Mouse (Mus musculus) cerebellum, adult 2 months (tissue): ENCODE data around the gene Srm. TPM values are rescaled to one million over a fixed set of nuclear protein-coding genes. Genes with fewer than 3 reads are reported as not detected.

ENCODE experiments used
- DNase-seq, 2 experiments: peaks; one replicate each; pipeline ENCODE4 v3.0.0; 2021
- H3K27ac ChIP-seq: fragments of 200-500 bp; 2 replicates; pipeline ENCODE4 v1.5.1; 2012; ENCODE audit warnings: low read length, control low read depth, inconsistent platforms; ENCODE audit not compliant: insufficient read depth
- H3K27me3 ChIP-seq: fragments of 200-500 bp; 2 replicates; pipeline ENCODE4 v1.6.1; 2012; ENCODE audit warnings: inconsistent platforms, mild to moderate bottlenecking, low read length, moderate library complexity; ENCODE audit not compliant: control insufficient read depth, insufficient read depth
- H3K4me1 ChIP-seq: fragments of 200-500 bp; 2 replicates; pipeline ENCODE4 v1.6.1; 2011; ENCODE audit warnings: low read length; ENCODE audit not compliant: control insufficient read depth, insufficient read depth
- H3K4me3 ChIP-seq: fragments of 200-500 bp; replicated peaks from 2 replicates; pipeline ENCODE3; 2011; ENCODE audit warnings: mild to moderate bottlenecking, low read depth, low read length, control low read depth; ENCODE audit not compliant: insufficient read depth
- CTCF ChIP-seq: fragments of 200-500 bp; IDR thresholded peaks from 2 replicates; pipeline ENCODE4 v1.5.1; 2011; ENCODE audit warnings: low read depth, mild to moderate bottlenecking, control low read depth, low read length, moderate library complexity, borderline replicate concordance; ENCODE audit not compliant: insufficient read depth
- POLR2A ChIP-seq: fragments of 200-500 bp; IDR thresholded peaks from 2 replicates; pipeline ENCODE4 v1.6.1; 2011; ENCODE audit warnings: low read length, control low read depth, borderline replicate concordance; ENCODE audit not compliant: insufficient read depth
- WGBS: fragments of 180-500 bp; shearing (Covaris S2); methylation state at CpG from one replicate; pipeline ENCODE4 v1.1.7; 2018; 5-methylcytosine and 5-hydroxymethylcytosine counted together
- polyA plus RNA-seq: library from polyadenylated mRNA; depleted of rRNA; stranded (reverse); fragments of >200 nt; gene quantifications from 2 replicates; pipeline ENCODE4 v1.2.3, GENCODE M21; 2012

Srm gene
- polyA plus RNA-seq, 1 experiment, result 75.8 TPM

DNA sequence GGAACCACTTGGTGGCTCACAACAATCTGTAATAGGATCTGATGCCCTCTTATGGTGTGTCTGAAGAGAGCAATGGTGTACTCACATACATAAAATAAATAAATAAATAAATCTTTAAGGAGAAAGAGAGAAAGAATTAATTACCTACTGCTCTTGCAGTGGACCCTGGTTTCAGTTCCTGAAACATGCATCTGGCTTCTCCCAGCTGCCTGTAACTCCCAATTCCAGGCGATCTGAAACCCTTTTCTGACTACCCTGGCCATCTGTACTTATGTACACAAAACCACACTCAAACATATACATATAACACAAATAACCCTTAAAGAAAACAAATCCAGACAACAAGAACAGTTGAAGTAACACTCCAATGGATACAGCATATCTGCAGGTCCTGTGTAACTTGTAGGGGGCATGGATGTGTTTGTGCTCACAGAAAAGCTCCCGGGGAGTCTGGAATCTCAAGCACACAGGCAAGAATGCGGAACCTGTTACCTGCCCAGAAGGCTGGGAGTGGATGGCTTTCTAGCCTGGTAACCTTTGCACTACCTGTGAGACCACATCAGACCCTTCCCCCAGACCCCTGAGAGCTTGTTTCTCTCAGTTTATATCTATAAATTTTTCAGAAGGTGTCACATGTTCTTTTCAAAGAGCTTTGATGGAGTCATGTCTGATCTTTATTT is 40.9 kb downstream of the Srm start:
- H3K27ac ChIP-seq, result no peak overlapping the region
- H3K4me3 ChIP-seq, result no peak overlapping the region
- no peaks in the 10 kb centered on the region for H3K4me1 ChIP-seq
- TF ChIP-seq POLR2A (no peak), CTCF (no peak)
- no peaks in the 10 kb centered on the region for H3K27me3 ChIP-seq
- DNase-seq, result no peak
- WGBS, result 84% methylated on average over 3 of the region's 3 CpGs

DNA sequence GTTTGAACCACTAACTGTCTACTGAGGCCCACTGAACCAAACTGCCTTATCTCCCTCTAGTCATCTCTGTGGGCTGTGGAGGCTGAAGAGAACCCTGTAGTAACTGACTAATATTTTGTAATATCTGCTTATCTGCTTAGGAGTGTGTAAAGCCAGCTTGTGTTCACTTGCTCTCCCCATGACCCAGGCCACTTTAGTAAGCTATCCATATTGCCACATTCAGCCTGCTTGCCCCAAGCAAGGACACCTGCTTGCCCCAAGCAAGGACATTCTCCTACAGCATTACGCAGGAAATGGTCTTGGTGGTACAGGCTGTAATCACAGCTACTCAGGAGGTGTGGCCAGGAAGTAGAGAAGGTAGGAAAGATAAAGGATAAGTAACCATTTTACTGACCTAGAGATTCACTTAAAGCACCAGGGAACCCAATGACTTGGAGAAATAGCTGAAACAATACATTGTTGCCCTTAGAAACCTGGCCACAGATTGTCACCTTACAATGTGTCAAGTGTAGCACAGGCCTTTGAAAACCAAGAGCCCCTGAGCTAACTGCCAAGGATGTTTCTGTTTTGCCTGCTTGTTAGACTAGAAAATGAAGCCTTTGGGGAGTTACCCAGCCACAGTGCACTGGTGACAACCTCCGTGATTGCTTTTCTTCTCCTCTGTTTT is 42.2 kb downstream of the Srm start:
- TF ChIP-seq CTCF (no peak), POLR2A (no peak)
- no peak overlapping the region for H3K27ac ChIP-seq
- DNase-seq, result no peak
- H3K4me3 ChIP-seq, result no peak overlapping the region
- H3K27me3 ChIP-seq, result no peaks in the 10 kb centered on the region
- no peaks in the 10 kb centered on the region for H3K4me1 ChIP-seq
- 68% methylated on average over 2 of the region's 2 CpGs for WGBS

DNA sequence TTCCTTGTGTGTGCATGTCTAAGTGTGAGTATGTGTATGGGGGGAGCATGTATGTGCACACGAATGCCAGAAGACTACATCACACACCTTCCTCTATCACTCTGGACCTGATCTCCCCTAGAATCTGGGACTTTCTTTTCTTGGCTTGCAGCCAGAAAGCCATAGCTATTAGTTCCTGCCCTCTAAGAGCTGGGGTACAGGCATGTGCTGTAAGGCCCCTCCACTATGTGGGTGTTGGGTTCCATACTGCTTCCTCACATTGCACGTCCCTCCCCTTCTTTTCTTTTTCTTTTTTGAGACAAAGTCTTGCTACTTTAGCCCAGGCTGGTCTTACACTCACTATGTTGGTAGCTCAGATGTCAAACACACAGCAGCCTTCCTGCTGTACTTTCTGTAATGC is 44.0 kb downstream of the Srm start:
- Histone ChIP-seq H3K27ac (no peak overlapping the region), H3K4me3 (no peak overlapping the region), H3K4me1 (no peaks in the 10 kb centered on the region), H3K27me3 (no peaks in the 10 kb centered on the region)
- WGBS, result 82% methylated on average over 2 of the region's 2 CpGs
- no peak for TF ChIP-seq POLR2A
- no peak for TF ChIP-seq CTCF
- no peak for DNase-seq

DNA sequence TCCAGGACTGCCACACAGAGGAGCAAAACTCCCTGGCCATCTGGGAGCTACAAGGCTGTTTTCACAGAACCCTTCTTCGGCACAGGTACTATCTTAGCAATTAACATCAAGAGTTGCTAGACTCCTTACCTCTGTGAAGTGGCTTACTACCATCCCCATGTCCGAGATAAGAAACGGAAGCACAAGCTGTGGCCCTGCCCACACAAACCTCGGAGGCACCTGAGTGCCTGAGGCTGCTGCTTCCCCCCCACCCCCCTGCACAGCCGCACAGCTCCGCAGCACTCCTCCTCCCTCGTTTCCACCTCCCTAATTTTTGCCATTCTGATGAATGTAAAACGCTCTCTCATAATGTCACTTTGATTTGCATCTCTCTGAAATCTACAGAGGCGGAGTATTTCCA is 47.0 kb downstream of the Srm start:
- Histone ChIP-seq H3K27me3 (no peaks in the 10 kb centered on the region), H3K4me1 (no peaks in the 10 kb centered on the region), H3K4me3 (no peak overlapping the region), H3K27ac (no peak overlapping the region)
- no peak for TF ChIP-seq POLR2A
- TF ChIP-seq CTCF, result no peak
- DNase-seq, result no peak
- WGBS, result 61% methylated on average over 9 of the region's 9 CpGs

DNA sequence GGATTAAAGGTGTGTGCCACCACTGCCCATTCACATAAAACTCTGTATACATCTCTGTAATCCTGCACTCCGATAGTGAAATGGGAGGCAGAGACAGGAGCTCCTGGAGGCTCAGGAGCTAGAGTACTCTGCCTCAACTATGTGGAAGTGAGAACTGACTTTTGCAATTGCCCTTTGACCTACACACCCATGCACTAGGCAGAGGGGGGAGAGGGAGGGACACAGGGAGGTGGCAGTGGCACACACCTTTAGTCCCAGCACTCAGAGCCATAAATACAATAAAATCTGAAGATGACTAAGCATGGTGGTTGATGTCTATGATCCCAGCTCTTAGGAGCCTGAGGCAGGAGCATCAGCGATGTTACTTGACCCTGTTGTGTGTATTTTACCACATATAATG is 48.2 kb downstream of the Srm start:
- H3K27ac ChIP-seq, result no peak overlapping the region
- H3K27me3 ChIP-seq, result no peaks in the 10 kb centered on the region
- H3K4me3 ChIP-seq, result no peak overlapping the region
- WGBS, result 86% methylated on average over 2 of the region's 2 CpGs
- DNase-seq, result no peak
- no peaks in the 10 kb centered on the region; the same call in 1 of the 2 replicates for H3K4me1 ChIP-seq
- TF ChIP-seq POLR2A (no peak), CTCF (no peak)

DNA sequence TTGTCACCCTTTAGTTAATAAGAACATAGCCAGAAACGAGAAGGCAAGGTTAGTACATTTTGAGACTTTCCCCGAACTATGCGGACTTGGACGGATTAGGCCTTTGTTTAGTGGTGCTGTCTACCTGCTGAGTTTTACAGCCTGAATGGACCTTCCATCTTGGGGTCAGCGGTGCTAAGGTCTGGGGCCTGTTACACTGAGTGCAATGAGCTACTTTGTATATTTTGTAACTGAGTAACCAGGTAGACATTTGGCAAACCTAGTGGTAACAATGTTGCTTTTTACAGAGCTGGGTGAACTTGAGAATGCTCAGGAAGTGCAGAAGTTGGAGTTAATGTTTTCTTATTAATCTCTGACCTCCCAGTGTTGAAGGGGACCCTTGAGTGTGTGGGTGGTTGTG is 49.8 kb downstream of the Srm start:
- Histone ChIP-seq H3K27me3 (no peaks in the 10 kb centered on the region), H3K27ac (no peak overlapping the region), H3K4me1 (no peaks in the 10 kb centered on the region; the same call in 1 of the 2 replicates), H3K4me3 (no peak overlapping the region)
- DNase-seq, result no peak
- TF ChIP-seq CTCF (no peak), POLR2A (no peak)
- WGBS, result 84% methylated on average over 5 of the region's 5 CpGs

DNA sequence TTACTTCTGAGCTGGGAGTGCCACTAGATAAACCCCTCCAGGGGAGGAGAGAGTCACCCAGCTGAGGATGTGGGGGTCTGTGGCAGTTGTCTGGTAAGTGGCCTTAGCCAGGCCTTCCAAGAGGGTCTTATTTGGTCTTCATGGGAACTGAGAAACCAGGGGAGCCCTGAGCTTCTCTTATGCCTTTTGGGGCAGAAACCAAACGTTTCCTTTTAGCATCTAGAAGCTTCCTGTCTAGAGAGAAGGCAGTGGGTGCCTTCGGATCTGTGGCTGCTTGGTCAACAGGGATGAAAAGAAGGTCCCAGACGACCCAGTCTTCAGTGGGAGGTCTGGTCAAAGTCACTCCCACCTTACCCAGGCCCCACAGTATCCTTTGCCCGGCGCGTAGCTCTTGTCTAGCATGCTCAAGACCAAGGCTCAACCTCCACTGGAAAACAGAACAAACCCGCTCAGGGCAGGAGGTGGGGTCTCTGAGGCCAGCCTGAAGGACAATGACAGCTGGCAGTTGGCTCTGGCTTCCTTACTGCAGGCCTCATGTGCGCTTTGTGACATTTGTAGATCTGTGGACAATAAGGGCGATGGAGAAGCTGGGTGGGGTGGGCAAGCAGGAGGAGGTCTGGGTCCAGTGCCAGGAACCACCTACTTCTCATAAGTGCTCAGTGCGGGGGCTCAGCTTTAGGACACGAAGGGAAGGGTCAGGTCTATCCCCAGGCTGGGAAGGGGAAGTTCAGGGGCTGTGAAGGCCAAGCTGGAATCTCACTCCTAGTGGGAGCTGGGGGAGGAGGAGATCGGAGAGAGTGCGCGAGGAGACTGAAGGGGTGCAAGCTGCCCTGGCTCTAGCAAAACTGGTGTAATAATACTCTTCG is 52.2 kb downstream of the Srm start, which contains the start of gene Gm572:
Gene Gm572, plus strand, starts transcription at position 27 of the 866 bp plus-strand sequence.
- Histone ChIP-seq H3K4me3 (peak within 1 kb of the TSS; percentile 23), H3K4me1 (no peaks in the 10 kb centered on the region; the same call in 1 of the 2 replicates), H3K27ac (no peak within 1 kb of the TSS), H3K27me3 (no peaks in the 10 kb centered on the region)
- WGBS, result 41% methylated on average over 15 of the region's 15 CpGs
- DNase-seq, result peak in 1 of 2 experiments; percentile 31
- TF ChIP-seq CTCF (no peak), POLR2A (no peak)
